Mouse (Mus musculus): ENCODE results near the gene Trip11. TPM values are rescaled to one million over a fixed set of nuclear protein-coding genes. Genes with fewer than 3 reads are reported as not detected.

Gene Trip11
- polyA plus RNA-seq, 1 experiment from 2014 or later, result 16.0 TPM

Other genes starting within 250 kb of the Trip11 start
- gene Tc2n, start 194.7 kb downstream of the Trip11 start, polyA plus RNA-seq (2016; fragmentation: Nextera tagmentation; extraction: Ambion mirVana), result 0.04 and 0.09 TPM in 2 replicates
- gene Fbln5, start 94.2 kb downstream of the Trip11 start, polyA plus RNA-seq (2016; fragmentation: Nextera tagmentation; extraction: Ambion mirVana), result 11.4 and 13.9 TPM in 2 replicates
- 14.4 and 16.2 TPM in 2 replicates for gene Atxn3, start 45.0 kb upstream of the Trip11 start, polyA plus RNA-seq (2016; fragmentation: Nextera tagmentation; extraction: Ambion mirVana)
- gene Cpsf2, start 62.7 kb upstream of the Trip11 start, polyA plus RNA-seq (2016; fragmentation: Nextera tagmentation; extraction: Ambion mirVana), result 38.9 and 39.5 TPM in 2 replicates
- 0.09 and 0.17 TPM in 2 replicates for gene Slc24a4, start 215.5 kb upstream of the Trip11 start, polyA plus RNA-seq (2016; fragmentation: Nextera tagmentation; extraction: Ambion mirVana)